Mouse (Mus musculus): ENCODE results near the gene Ech1.
A peak's percentile ranks its signal among the peaks of the same experiment; 100 is the strongest.

Gene Ech1

DNA sequence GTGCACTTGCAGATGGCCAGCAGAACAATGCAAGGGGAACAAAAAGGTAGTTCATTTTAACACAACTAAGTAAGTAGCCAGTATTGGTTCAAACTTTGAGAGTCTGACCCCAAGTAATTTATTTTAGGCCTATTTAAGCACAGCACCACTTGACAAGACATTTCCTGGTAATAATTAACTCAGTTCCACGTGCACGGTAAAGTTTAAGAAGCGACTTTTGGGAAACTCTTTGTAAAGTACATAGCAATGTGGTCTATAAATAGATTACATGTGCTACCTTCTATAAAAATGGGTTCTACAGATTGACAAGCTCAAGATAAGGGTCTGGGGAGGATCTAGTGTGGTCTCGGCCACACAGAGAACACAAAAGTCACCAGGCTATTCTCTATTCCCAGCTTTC is 21.3 kb upstream of the Ech1 start:
- no peak for DNase-seq

DNA sequence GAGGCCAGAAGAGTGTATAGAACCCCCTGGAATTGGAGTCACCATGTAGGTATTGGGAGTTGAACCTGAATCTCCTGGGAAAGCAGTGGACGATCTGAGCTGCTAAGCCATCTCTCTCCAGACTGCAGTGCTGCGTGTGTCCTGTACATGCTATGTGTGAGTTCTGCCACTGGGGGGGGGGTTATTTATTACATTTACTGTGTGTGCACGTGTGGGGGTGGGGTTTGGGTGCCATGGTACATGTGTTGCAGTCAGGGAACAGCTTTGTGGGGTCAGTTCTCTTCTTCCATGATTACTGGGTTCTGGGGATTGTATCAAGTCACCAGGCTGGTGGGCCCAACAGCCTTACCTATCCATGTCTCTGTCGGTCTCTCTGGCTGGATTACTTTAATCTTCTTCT is 18.1 kb upstream of the Ech1 start:
- no peak for DNase-seq

DNA sequence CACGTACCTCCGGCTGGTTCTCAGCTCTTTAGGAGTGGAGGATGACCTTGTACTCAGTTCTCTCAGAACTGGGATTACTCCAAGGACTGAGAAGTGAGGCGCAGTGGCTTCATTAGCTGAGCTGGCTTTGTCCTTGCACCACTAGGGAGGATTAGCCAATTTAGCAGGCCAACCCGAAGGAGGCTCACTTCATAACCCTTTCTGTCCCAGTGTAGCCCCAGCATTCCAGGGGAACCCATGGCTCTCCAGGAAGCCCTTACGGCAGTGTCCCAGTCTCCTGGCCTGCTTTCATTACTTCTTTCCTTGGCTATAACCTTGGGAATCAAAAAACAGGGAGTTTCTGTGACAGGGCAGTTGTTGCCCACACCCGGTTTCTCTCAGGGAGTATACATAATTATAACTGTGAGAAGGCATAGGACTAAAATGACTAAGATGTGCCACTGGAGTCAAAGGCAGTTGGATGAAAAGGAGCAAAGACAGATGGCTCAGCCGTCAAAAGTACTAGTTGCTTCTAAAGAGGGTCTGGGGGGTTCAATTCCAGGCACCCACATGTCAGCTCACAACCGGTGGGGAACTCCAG is 17.3 kb upstream of the Ech1 start:
- peak; percentile 56 for DNase-seq

DNA sequence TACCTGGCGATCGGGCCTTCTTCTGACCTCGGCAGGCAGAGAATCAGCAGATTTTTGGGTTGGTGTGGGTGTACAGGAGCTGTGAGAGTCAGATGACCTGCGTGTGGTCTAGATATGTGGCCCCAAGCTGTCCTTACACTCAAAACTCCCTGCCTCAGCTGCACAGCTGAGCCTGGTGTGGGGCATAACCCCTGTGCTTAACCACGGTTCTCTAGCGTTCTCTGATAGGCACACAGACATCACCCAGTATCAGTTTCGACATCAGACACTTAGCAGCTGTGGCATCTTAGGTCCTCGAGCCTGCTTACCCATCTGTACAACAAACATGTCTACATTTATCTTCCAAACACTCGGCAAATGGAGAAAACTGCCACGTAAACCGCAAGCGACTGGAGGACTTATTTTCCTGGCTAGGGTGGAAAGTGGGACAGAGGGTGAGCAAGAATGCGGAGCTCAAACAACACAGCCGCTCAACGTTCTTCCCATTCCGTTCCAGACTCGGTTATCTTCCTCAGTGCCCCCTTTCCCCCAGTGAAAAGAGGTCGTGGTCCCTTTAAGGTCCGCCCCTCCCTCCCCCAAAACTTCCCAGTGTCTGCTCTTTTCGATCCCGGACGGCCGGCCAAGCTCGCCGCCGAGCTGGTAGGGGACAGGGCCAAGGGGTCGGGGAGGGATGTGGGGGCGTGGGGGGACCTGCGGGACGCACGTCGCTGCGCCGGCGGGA is 16.6 kb upstream of the Ech1 start, which contains the start of gene Hnrnpl:
TSS of gene Hnrnpl (plus strand) at position 321 of the 721 bp plus-strand sequence.
- DNase-seq, result peak; percentile 85

DNA sequence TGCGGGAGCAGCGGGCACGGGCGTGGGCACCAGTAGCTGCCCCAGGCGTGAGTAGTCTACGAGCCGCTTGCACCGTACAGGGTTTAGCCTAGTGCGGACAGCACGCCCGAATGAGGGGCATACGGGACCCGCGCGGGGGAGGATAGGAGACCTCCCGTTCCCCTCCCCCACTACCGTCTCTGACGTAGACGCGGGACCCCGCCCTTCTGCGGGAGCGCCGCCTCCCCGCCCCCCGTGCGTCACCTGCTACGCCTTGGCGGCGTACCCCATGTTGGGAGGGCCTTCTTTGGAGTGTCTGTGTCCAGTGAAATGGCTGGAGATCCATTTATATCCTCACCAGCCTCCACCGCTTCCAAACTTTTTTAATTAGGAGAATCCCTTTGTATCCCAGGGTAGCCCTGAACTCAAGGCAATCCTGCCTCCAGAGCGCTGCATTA is 16.0 kb upstream of the Ech1 start:
- DNase-seq, result peak; percentile 99

DNA sequence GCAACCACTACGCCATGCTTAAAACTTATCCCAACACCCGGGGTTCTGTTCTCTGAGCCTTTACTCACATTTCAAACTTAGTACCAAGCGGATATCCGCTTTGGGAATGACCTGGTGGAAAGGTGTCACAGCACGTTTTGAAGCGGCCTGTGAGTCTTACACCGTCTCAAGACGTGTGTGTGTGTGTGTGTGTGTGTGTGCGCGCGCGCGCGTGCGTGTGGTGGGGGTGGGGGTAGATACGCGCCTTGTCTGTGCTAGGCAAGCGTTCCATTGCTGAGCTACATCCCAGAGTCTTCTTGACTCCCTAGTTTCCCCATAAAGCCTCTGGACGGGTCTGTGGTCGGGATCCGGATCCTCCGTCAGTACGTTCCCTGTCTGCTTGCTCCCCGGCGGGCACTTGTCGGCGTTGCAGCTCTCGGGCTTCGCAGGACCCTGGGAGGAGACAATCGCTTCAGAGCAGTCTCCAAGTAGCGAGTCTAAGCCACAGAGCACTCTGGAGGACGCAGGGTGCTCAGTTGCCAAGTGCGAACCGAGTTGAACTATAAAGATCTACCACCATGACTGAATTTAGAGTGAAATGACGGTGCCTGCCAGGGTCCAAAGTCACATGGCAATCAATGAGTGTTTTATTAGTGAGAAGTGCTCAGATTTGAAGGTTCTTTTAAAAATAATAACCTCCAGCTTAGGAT is 15.5 kb upstream of the Ech1 start:
- DNase-seq, result peak; percentile 79

DNA sequence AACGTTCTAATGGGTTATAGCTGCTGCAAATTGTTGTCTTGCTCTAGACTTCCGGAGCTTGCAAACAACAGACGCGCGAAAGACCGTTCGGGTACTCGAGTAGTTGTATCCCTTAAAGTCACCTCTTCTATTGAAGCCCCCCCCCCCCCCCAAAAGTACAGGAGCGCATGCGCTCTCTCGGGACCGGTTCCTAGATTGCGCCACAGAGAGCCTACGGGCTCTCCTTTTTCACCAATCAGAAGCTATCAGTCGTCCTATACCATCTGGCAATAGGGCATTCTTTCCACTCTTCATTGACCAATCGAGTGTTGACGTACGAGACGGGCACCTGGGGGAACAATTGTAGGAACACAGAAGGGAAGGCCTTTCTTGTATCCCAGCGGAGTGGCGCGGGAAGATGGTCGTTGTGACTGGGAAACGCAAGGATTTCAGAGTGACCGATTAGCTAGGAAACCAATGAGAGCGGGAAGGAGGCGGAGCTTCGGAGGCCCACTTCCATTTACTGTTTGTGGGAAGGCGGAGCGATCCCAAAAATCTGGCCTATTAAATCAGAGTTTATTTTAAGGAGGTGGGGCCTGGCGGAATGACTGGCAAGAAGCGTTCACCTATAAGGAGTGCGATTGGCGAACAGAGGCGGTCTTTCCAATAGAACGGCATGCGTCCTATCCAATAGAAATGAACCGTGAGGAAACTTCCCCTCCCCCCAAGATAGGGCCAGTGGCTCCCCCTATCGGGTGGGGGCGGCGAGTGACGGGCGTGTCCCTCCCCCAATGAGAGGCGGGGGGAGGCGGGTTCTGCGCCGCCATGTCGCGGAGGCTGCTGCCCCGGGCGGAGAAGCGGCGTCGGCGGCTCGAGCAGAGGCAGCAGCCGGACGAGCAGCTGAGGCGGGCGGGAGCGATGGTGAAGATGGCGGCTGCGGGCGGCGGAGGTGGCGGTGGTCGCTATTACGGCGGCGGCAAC is 14.6 kb upstream of the Ech1 start:
- peak; percentile 98 for DNase-seq

DNA sequence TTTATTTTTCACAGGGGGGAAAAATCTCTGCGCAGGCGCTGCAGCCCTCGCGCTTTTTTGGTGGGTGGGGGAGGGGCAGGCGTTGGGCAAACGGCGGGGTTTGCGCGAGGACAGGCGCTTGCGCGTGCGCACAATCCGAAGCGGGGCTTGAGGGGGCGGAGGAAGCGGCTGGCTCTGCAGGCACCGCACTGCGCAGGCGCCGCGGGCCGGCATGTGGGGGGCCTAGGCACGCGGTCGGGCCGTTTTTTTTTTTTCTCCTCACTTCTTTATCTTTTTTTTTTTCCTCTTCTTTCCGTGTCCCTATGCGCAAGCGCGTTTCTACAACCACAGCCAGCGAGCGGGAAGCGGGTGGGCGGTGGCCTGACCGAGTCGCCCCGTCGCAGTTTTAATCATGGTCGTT is 13.8 kb upstream of the Ech1 start:
- DNase-seq, result peak; percentile 98

DNA sequence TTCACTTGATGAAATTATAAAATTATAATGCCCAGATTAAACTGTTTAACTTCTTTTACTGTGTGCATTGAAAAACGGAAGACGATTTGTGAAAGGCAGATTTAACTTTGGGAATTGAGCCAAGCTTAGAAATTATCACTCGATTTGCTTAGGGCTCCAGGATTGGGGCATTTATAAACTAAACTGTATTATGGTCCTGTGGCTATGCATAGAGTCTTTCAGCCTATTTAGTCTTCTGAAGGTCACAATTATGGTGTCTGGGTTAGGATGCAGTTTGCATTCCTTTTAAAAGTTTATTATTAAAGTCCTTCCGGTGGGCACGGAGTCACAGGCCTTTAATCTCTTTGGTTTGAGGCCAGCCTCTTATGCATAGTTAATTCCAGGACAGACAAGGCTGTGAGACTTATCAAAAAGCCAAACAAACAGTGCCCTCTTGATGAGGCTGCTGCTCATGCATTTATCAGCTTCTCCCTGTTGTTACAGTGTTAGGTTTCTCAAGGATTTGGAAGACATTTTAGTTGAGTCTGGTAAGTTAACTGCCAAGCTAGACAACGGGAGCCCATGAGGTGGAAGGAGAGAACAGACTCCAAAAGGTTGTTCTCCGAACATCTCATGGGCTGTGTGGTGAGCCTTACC is 13.3 kb upstream of the Ech1 start:
- no peak for DNase-seq

DNA sequence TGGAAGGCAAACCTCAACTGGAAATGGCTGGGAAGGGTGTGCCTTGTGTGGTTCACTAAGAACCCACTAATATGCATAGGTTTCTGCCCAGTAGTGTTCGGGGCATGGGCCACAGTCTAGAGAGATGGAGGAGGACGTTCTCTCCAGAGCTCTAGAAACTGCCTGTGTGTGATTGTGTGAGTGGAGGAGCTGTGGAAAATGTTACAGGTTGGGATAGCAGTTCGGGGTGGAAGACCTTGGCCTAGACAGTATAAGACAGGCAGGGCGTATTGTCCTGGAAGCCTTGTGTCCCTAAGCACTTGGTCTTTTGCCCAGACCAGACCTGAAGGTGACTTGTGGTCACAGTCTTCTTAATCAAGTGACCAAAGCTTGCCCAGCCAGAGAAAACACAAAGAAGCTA is 12.6 kb upstream of the Ech1 start:
- DNase-seq, result no peak

DNA sequence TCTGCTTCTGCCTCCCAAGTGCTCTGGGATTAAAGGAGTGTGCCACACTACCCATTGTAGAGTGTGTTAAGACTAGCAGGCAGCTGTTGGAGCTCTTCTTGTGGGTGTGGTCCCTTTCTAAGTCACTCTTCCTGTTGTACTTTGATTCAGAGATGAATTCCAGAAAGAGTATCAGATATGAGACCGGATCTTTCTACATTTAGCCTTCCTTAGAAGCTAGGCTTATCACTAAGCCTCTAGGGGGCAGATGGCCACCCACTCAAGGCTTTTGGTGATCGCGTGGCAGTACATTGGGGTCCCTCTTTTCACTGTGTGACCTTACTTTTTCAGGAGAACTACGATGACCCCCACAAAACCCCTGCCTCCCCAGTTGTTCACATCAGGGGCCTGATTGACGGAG is 12.1 kb upstream of the Ech1 start:
- no peak for DNase-seq

DNA sequence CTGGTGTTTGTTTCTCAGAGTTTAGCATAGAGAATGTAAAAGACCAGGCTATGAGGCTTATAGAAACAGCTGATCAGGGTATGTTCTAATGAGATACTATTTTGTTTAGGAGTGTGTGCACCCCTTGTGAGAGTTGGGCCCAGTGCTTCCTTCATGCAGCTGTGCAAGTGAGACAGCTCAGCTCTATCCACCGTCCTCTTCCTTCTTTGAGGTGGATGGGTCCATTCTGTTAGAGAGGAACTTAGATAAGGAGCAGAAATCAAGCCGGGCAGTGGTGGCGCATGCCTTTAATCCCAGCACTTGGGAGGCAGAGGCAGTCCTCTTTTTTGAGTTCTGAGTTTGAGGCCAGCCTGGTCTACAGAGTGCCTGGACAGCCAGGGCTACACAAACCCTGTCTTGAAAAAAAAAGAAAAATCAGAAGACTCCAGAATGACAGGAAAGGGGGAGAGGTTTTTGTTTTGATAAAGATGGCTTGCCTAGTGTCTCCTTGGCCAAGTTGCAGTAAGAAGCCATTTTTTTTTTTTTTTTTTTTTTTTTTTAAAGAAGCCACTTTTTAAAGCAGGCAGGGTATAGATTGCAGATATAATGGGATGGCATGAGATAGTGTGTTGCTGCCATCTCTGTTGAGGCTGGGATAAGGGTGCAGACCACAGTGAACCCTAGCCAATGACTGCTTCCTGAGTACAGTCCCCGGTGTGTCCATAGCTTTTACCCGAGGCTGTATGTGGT is 10.5 kb upstream of the Ech1 start:
- no peak for DNase-seq

DNA sequence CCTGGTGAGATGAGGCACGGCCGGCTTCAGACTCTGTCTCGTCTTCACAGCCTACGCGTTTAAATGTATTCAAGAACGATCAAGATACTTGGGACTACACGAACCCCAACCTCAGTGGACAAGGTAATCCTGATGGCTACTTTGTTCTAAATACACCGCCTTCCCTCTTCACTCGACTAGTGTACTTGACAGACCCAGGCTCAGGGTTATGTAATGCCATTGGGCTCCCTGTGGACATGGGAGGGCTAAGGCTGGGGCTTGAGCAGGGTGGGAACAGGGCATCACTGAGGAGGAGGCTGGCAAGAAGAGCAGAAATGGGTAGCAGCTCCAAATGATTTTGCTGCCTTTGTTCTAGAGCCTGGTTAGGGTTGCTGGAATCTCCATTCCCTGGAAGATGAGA is 9.8 kb upstream of the Ech1 start:
- DNase-seq, result no peak

DNA sequence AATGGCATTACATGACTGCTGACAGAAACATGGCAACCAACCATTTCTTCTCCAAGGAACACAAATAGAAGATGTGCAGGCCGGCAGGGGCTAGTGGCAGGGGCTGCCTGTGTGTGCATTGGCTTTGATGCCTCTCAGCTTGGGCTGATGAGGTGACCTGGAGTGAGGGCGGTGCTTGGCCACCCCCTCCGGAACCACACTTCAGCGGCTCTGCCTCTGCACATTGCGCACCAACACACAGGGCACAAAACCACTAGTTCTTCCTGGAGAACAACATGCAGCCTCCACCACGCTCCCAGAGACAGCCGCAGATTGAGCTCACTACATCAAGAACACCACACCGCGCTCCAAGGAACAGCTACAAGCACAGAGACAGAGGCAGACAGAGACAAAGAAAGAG is 8.8 kb upstream of the Ech1 start:
- DNase-seq, result no peak

DNA sequence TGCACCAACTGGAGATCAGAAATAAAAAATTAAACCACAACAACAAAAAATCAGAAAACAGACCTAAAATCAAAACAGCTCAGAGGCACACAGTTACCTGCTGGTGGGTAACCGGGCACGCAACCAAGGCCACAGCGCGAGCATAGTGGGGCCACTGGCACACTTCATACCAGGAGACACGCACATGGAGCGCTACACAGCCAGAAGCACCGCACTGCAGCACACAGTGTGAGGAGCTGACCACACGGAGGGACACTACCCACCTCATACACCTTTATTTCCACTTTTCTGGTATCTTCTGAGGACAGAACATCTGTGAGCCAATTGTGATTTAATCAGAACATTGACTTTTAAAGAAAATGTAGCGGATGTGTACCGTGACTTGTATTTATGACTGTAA is 8.1 kb upstream of the Ech1 start:
- no peak for DNase-seq

DNA sequence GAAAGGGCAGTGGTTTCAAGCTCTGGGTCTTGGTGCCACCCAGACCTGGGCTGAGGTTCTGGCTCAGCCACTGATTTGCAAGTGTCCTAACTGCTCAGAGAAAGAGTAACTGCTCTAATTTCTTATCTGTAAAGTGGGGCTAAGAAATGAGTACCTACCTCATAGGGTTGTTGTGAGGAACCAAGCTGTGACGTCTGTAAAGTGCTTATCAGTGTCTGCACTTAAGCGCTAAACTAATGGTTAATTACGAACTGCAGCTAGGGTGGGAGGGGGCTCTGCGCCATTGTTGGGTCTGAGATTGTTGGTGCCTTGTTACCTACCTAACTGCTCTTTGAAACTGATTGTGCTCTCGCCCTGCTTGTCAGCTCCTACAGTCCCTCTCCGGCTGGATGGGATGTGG is 7.5 kb upstream of the Ech1 start:
- DNase-seq, result no peak

DNA sequence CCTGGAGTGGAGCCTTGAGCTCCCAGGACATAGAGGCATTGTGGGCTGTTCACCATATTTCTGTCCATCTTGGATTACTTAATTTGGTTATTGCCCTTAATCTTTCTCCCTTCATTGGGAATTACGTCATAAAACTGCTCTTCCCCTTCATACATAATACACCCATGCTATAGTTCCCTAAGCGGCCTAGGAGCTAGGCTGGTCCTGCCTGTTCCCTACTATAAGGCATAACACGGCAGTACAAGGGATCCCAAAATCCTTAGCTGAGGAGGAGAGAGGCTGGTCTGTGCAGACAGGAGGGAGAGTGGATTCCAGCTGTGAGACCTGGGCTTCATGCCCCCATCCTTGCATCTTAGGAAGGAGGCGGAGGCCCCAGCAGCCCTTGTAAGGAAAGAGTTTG is 7.1 kb upstream of the Ech1 start:
- no peak for DNase-seq

DNA sequence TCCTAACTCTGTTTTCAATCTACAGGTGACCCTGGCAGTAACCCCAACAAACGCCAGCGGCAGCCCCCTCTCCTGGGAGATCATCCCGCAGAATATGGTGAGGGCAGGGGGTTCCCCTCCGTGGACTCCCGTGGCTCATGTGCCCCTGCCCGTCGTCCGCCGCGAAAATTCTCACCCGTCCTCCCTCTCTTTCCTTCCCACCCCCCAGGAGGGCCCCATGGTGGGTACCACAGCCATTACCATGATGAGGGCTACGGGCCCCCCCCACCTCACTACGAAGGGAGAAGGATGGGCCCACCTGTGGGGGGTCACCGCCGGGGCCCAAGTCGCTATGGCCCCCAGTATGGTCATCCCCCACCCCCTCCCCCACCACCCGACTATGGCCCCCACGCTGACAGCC is 6.6 kb upstream of the Ech1 start:
- DNase-seq, result no peak

DNA sequence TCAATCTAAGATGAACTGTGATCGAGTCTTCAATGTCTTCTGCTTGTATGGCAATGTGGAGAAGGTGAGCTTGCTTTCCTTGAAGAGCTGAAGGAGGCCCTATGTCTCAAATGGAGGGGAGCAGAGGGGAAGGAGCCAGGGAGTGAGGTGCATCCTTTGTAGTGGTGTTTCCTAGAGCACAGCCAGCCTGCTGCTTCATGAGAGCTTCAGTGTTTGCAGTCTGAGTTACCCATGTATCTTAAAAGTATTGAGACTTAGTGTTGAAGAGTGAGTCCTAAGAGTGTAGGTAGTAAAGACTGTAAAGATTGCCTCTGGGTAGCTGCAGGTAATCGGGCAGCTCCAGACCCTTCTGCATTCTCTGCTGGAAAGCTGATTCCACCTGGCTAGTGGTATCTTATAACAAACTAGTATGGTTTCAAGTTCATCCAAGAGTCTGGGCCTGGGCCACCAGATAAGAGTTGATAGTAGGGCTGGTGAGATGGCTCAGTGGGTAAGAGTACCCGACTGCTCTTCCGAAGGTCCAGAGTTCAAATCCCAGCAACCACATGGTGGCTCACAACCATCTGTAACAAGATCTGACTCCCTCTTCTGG is 6.1 kb upstream of the Ech1 start:
- DNase-seq, result no peak

DNA sequence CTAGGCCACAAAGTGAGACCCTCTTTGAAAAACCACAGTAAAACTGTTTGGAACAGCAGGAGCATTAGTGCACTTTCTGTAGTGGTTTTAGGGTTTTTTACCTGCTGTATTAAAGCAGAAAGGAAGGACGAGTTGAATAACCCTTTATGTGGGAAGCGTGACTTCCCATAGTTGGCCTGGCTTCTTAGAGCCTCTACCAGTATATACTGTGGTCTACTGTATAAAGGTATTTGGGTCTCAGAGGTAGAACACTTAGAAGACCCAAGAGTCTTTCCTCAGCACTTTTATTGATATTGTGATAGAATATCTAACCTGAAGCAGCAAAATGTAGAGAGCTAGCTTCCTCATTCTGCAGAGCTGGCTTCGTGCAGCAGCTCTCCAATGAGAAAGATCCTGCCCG is 5.4 kb upstream of the Ech1 start:
- no peak for DNase-seq

Data from kidney, postnatal 10 days (tissue).